Mouse (Mus musculus) heart, embryonic 10.5 days (tissue): ENCODE data around the gene Glyatl3. TPM values are rescaled to one million over a fixed set of nuclear protein-coding genes. Genes with fewer than 3 reads are reported as not detected.
A peak's percentile ranks its signal among the peaks of the same experiment; 100 is the strongest.

ENCODE experiments used
- DNase-seq: peaks from one replicate; pipeline ENCODE4 v3.0.0-alpha.2; 2017; ENCODE audit warnings: low spot score
- H3K27ac ChIP-seq: fragments of 300-500 bp; sonication (generic); 2 replicates; pipeline ENCODE4 v1.5.1; 2016; ENCODE audit warnings: mild to moderate bottlenecking
- H3K27me3 ChIP-seq: fragments of 300-500 bp; sonication (generic); 2 replicates; pipeline ENCODE4 v1.6.1; 2016; ENCODE audit warnings: mild to moderate bottlenecking; ENCODE audit not compliant: poor library complexity, insufficient read depth, severe bottlenecking
- H3K36me3 ChIP-seq: fragments of 300-500 bp; sonication (generic); 2 replicates; pipeline ENCODE4 v1.6.1; 2016; ENCODE audit warnings: mild to moderate bottlenecking, moderate library complexity
- H3K4me1 ChIP-seq: fragments of 300-500 bp; sonication (generic); 2 replicates; pipeline ENCODE4 v1.6.1; 2016; ENCODE audit warnings: mild to moderate bottlenecking
- H3K4me3 ChIP-seq: fragments of 300-500 bp; sonication (generic); 2 replicates; pipeline ENCODE4 v1.5.1; 2016; ENCODE audit warnings: mild to moderate bottlenecking, moderate library complexity
- H3K9me3 ChIP-seq: fragments of 300-500 bp; sonication (generic); 2 replicates; pipeline ENCODE4 v1.6.1; 2016; ENCODE audit warnings: mild to moderate bottlenecking, moderate library complexity
- WGBS: fragments of 180-500 bp; shearing (Covaris S2); methylation state at CpG from one replicate; pipeline ENCODE4 v1.1.7; 2016; 5-methylcytosine and 5-hydroxymethylcytosine counted together
- polyA plus RNA-seq: library from polyadenylated mRNA; unstranded; fragments of >200 nt; fragmentation: Nextera tagmentation; extraction: Ambion mirVana; gene quantifications from 2 replicates; pipeline ENCODE4 v1.2.1, GENCODE M21; 2016

The Glyatl3 gene
- polyA plus RNA-seq: not detected in 2 replicates

DNA sequence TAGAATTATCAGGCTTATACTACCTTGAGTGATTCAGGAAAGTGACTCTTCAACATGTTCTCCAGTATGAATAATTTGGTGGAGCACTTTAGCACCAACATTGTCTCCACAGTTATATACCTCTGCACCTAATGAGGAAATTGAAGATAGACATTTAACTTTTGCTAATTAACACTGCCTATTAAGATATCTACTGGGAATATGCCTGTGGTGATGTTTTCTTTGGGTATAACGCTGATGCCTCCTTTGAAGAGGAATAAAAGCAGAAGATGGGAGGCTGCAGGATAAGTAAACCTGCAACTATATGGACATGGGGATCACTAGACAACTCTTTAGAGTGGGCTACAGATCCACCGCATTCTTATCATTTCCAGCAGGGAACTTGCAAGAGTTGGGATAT lies at the start of gene Glyatl3:
Glyatl3 (minus strand) TSS at position 101 of the 400 bp plus-strand sequence.
- Histone ChIP-seq H3K27ac (no peak within 1 kb of the TSS), H3K36me3 (no peaks in the 10 kb centered on the region), H3K4me1 (no peaks in the 10 kb centered on the region), H3K9me3 (no peaks in the 10 kb centered on the region), H3K27me3 (no peaks in the 10 kb centered on the region), H3K4me3 (no peak within 1 kb of the TSS)
- 87% methylated on average over 2 of the region's 2 CpGs for WGBS
- DNase-seq: no peak

- no peak for DNase-seq
- H3K4me3 ChIP-seq: no peak overlapping the region
- no peaks in the 10 kb centered on the region for H3K9me3 ChIP-seq
- H3K27me3 ChIP-seq: no peaks in the 10 kb centered on the region
- 77% methylated on average over 3 of the region's 3 CpGs for WGBS
- no peak overlapping the region for H3K27ac ChIP-seq
- no peaks in the 10 kb centered on the region for H3K4me1 ChIP-seq
- H3K36me3 ChIP-seq: peaks cover 45% of the 10 kb centered on the region
These were observed 34.4 kb upstream of the Glyatl3 start for GRCm38 (mm10) chr17:40948518-40948917.

GRCm38 (mm10) chr17:40934420-40935231 lies 20.5 kb upstream of the Glyatl3 start, which contains the start of the genes Mut and Cenpq:
TSS of gene Mut (plus strand) at chr17:40934685.
TSS of gene Cenpq (minus strand) at chr17:40935047.
- under 1% methylated on average over 50 of the region's 50 CpGs for WGBS

GRCm38 (mm10) chr17:40933985-40934384 lies 19.8 kb upstream of the Glyatl3 start:
- H3K27ac ChIP-seq: peak overlapping the region; percentile 91
- peaks cover 5% of the 10 kb centered on the region; the same call in 1 of the 2 replicates for H3K4me1 ChIP-seq
- no peak for DNase-seq
- peaks cover 24% of the 10 kb centered on the region for H3K36me3 ChIP-seq
- no peaks in the 10 kb centered on the region for H3K9me3 ChIP-seq
- no peaks in the 10 kb centered on the region for H3K27me3 ChIP-seq
- under 1% methylated on average over 14 of the region's 14 CpGs for WGBS
- peak overlapping the region; percentile 78 for H3K4me3 ChIP-seq

More at GRCm38 (mm10) chr17:40934420-40935231, 20.5 kb upstream of the Glyatl3 start, which contains the start of the genes Mut and Cenpq:
- peaks cover 5% of the 10 kb centered on the region; the same call in 1 of the 2 replicates for H3K4me1 ChIP-seq
- H3K4me3 ChIP-seq: peak within 1 kb of the TSS; percentile 78
- H3K9me3 ChIP-seq: no peaks in the 10 kb centered on the region
- peaks cover 19% of the 10 kb centered on the region for H3K36me3 ChIP-seq
- DNase-seq: peak; percentile 98
- H3K27ac ChIP-seq: peak within 1 kb of the TSS; percentile 91
- no peaks in the 10 kb centered on the region for H3K27me3 ChIP-seq

DNA sequence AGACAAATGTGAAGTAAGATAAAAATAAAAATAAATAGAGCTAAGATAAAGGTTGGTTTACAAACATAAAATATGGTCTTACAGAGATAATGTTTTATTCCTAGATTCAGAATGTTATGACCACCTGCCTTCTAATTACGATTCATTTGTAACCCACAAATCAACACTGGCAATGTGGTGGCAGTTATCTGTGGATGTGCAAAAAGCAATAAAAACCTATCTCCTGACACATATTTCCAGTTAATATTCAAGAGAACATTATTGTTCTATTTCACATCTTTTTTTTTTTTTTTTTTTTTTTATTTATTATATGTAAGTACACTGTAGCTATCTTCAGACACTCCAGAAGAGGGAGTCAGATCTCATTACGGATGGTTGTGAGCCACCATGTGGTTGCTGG lies 1.3 kb upstream of the Glyatl3 start:
- 89% methylated on average over 2 of the region's 2 CpGs for WGBS
- H3K9me3 ChIP-seq: no peaks in the 10 kb centered on the region
- H3K4me1 ChIP-seq: no peaks in the 10 kb centered on the region
- DNase-seq: no peak
- H3K36me3 ChIP-seq: no peaks in the 10 kb centered on the region
- no peak overlapping the region for H3K27ac ChIP-seq
- H3K27me3 ChIP-seq: no peaks in the 10 kb centered on the region
- H3K4me3 ChIP-seq: no peak overlapping the region

GRCm38 (mm10) chr17:40904721-40905154 lies 9.4 kb downstream of the Glyatl3 start:
- no peak for DNase-seq
- no peaks in the 10 kb centered on the region for H3K27me3 ChIP-seq
- WGBS: 5% methylated on average over 14 of the region's 14 CpGs
- peak overlapping the region; percentile 31; the same call in 1 of the 2 replicates for H3K27ac ChIP-seq
- H3K4me1 ChIP-seq: peaks cover 11% of the 10 kb centered on the region
- no peaks in the 10 kb centered on the region for H3K36me3 ChIP-seq
- H3K4me3 ChIP-seq: peak overlapping the region; percentile 50
- no peaks in the 10 kb centered on the region for H3K9me3 ChIP-seq

DNA sequence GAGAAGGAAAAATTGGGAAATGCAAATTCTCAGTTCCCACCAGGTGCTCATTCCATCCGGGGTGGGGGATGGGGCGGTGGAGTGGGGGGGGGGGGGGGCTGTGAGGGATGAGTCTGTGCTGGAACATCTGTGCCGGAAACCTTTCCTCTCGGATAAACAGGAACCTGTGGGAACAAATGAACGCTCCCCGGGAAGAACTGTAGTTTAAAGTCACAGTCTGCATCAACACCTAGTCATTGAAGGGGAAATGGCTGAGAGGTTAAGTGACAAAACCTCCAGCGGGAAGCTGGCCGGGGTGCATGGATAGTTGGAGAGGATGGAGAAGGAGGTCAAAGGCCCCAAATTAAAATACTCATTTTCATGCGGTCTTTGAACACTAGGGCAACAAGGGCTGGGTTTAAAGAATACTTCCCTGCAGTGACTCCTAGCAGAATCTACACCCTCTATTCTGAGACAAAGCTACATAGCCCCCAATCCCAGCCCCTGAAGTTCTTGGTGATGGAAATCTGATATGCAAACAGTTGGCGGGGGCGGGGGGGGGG lies 10.0 kb downstream of the Glyatl3 start:
- no peak overlapping the region for H3K27ac ChIP-seq
- H3K9me3 ChIP-seq: no peaks in the 10 kb centered on the region
- no peaks in the 10 kb centered on the region for H3K36me3 ChIP-seq
- no peaks in the 10 kb centered on the region for H3K27me3 ChIP-seq
- peak overlapping the region; percentile 50 for H3K4me3 ChIP-seq
- H3K4me1 ChIP-seq: peaks cover 11% of the 10 kb centered on the region
- 4% methylated on average over 11 of the region's 11 CpGs for WGBS
- no peak for DNase-seq

GRCm38 (mm10) chr17:40903345-40903744 lies 10.8 kb downstream of the Glyatl3 start:
- H3K4me3 ChIP-seq: no peak overlapping the region
- H3K4me1 ChIP-seq: peaks cover 11% of the 10 kb centered on the region
- H3K27me3 ChIP-seq: no peaks in the 10 kb centered on the region
- H3K9me3 ChIP-seq: no peaks in the 10 kb centered on the region
- H3K27ac ChIP-seq: no peak overlapping the region
- H3K36me3 ChIP-seq: no peaks in the 10 kb centered on the region
- no peak for DNase-seq
- WGBS: 33% methylated on average over 4 of the region's 4 CpGs

- no peak for DNase-seq
- H3K4me1 ChIP-seq: peaks cover 11% of the 10 kb centered on the region
- H3K9me3 ChIP-seq: no peaks in the 10 kb centered on the region
- H3K27ac ChIP-seq: no peak overlapping the region
- WGBS: 49% methylated on average over 4 of the region's 4 CpGs
- H3K36me3 ChIP-seq: no peaks in the 10 kb centered on the region
- H3K4me3 ChIP-seq: no peak overlapping the region
- no peaks in the 10 kb centered on the region for H3K27me3 ChIP-seq
These were observed 14.3 kb downstream of the Glyatl3 start for GRCm38 (mm10) chr17:40899783-40900363.

- Histone ChIP-seq H3K9me3 (no peaks in the 10 kb centered on the region), H3K4me1 (no peaks in the 10 kb centered on the region), H3K36me3 (no peaks in the 10 kb centered on the region), H3K27ac (no peak overlapping the region), H3K27me3 (no peaks in the 10 kb centered on the region), H3K4me3 (no peak overlapping the region)
- no peak for DNase-seq
- 63% methylated on average over 1 of the region's 1 CpGs for WGBS
These were observed 17.3 kb downstream of the Glyatl3 start for GRCm38 (mm10) chr17:40896863-40897262.

- no peak for DNase-seq
- Histone ChIP-seq H3K36me3 (no peaks in the 10 kb centered on the region), H3K4me3 (no peak overlapping the region), H3K27me3 (no peaks in the 10 kb centered on the region), H3K9me3 (no peaks in the 10 kb centered on the region), H3K4me1 (no peaks in the 10 kb centered on the region), H3K27ac (no peak overlapping the region)
- WGBS: 71% methylated on average over 4 of the region's 4 CpGs
These were observed 26.2 kb downstream of the Glyatl3 start for GRCm38 (mm10) chr17:40887849-40888536.

DNA sequence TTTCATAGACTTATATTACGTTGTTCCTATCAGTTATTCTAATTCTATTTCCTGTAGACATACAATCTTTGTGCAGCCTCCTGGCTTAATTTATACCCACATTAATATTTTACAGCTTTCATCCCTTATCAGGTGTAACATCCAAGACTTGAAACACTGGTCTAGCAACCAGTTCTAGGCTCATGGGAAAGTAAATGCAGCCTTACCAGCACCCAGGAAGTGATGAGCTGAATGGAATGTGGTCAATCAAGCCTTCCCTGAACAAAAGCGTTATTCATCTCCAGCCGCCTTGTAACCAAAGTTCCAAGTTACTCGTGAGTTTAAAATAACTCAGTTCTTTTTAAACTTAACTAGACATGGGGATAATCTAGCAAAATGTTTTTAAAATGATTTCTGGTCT lies 29.0 kb downstream of the Glyatl3 start:
- Histone ChIP-seq H3K9me3 (no peaks in the 10 kb centered on the region), H3K4me3 (no peak overlapping the region), H3K4me1 (no peaks in the 10 kb centered on the region), H3K36me3 (no peaks in the 10 kb centered on the region), H3K27me3 (no peaks in the 10 kb centered on the region), H3K27ac (no peak overlapping the region)
- DNase-seq: no peak
- WGBS: 80% methylated on average over 4 of the region's 4 CpGs
